Mouse (Mus musculus) megakaryocyte, embryonic 14.5 days (primary cell): Measurements from ENCODE around the gene Rnase11. TPM values are rescaled to one million over a fixed set of nuclear protein-coding genes. Genes with fewer than 3 reads are reported as not detected.
"Not testable (repeated sequence)": the region's sequence is repeated elsewhere in the genome, so short reads cannot be mapped to it uniquely, and the experiment has no call there.

Source experiments
- H3K27me3 ChIP-seq: replicated peaks from 2 replicates; pipeline ENCODE3; 2012; ENCODE audit warnings: inconsistent platforms
- H3K36me3 ChIP-seq: replicated peaks from 2 replicates; pipeline ENCODE3; 2012; ENCODE audit warnings: low read length, inconsistent platforms, mixed read lengths
- H3K4me1 ChIP-seq: 2 replicates; pipeline ENCODE4 v1.6.1; 2012; ENCODE audit warnings: inconsistent platforms
- H3K4me3 ChIP-seq: replicated peaks from 2 replicates; pipeline ENCODE3; 2012; ENCODE audit warnings: moderate library complexity, mild to moderate bottlenecking, inconsistent platforms
- H3K9me3 ChIP-seq: 2 replicates; pipeline ENCODE4 v1.6.1; 2012; ENCODE audit warnings: inconsistent platforms
- FLI1 ChIP-seq: IDR thresholded peaks from 2 replicates; pipeline ENCODE4 v1.6.1; 2012; ENCODE audit warnings: low read length, inconsistent platforms, mixed read lengths
- GATA1 ChIP-seq: IDR thresholded peaks from 3 replicates; pipeline ENCODE4 v1.6.1; 2012; ENCODE audit warnings: mixed read lengths, low read length, inconsistent platforms, borderline replicate concordance
- polyA plus RNA-seq: library from polyadenylated mRNA; stranded (reverse); fragments of >175 nt; gene quantifications from 2 replicates; pipeline ENCODE4 v1.2.3, GENCODE M21; 2012; ENCODE audit warnings: low replicate concordance; ENCODE audit not compliant: insufficient read depth

The Rnase11 gene
- polyA plus RNA-seq: not detected in 2 replicates

GRCm38 (mm10) chr14:51050063-51050462 lies at the start of gene Rnase11:
Rnase11 (minus strand) TSS chr14:51050163.
- Histone ChIP-seq H3K36me3 (no peaks in the 10 kb centered on the region), H3K27me3 (peaks cover 2% of the 10 kb centered on the region), H3K4me1 (peaks cover 12% of the 10 kb centered on the region), H3K4me3 (no peak within 1 kb of the TSS), H3K9me3 (no peaks in the 10 kb centered on the region)
- TF ChIP-seq FLI1: no peak
- no peak for TF ChIP-seq GATA1

- Histone ChIP-seq H3K4me1 (peaks cover 17% of the 10 kb centered on the region), H3K36me3 (no peaks in the 10 kb centered on the region), H3K27me3 (no peaks in the 10 kb centered on the region), H3K4me3 (no peak overlapping the region), H3K9me3 (no peaks in the 10 kb centered on the region)
- TF ChIP-seq FLI1 (no peak), GATA1 (no peak)
Observed at GRCm38 (mm10) chr14:51098921-51099320, 49.0 kb upstream of the Rnase11 start.

- H3K9me3 ChIP-seq, H3K27me3 ChIP-seq, H3K36me3 ChIP-seq, H3K4me3 ChIP-seq: not testable (repeated sequence)
- peaks cover 23% of the 10 kb centered on the region for H3K4me1 ChIP-seq
Observed at GRCm38 (mm10) chr14:51098300-51098699, 48.3 kb upstream of the Rnase11 start.

DNA sequence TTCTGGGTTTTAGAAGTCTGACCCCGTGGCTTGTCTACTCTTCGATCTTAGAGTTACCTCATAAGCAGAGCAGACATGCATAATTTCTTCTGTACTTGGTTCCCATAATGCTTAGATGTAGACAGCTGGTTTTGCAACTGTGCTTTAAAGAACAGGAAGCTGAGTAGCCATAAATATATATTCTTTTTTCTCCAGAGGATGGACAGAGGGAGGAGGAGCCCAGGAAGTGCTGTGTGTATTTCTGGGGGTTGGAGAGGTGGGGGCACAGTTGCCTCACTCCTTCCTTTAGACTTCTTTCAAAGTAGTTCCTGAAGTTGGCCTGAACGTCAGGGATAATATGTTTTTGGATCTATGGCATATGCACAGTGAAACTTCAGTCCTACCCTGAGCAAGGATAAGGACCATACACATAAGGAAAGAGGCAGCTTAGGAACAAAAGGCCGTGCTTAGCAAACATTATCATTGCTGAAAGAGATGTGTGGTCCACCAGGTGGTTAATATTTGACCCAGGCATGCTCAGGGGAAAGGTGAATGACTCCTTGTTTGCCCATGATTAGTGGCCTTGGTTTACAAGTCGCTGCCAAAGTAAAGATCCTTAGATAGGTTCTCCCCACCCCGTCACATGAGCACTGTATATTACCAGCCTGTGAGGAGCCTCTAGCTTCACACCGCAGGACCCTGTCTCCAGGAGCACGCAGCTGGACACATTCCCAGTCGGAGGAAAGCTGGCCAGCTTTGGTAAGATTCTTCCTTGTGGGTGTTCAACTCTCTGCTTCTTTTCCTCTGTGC lies 46.0 kb upstream of the Rnase11 start:
- TF ChIP-seq GATA1 (no peak), FLI1 (no peak)
- no peaks in the 10 kb centered on the region for H3K27me3 ChIP-seq
- no peaks in the 10 kb centered on the region for H3K36me3 ChIP-seq
- H3K9me3 ChIP-seq: no peaks in the 10 kb centered on the region
- peaks cover 34% of the 10 kb centered on the region for H3K4me1 ChIP-seq
- H3K4me3 ChIP-seq: peak overlapping the region; percentile 64

DNA sequence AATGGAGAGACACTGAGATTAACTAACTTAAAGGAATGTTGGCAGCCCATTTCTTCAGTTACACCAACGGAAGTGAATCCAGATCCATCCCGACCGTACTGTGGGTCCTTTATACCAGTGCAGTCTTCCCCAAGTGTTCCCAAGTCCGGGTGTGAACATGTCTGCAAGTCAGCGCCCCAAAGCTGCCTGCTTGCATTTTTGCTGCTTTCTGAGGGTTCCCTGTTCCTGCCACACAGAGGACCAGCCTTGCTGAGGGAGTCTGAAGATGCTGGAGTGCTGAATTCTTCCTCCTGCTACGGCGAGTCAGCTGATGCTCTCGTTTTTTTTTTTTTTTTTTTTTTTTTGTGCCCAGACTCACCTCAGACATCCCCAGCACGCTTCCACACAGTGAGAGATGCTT lies 45.0 kb upstream of the Rnase11 start:
- H3K27me3 ChIP-seq: no peaks in the 10 kb centered on the region
- H3K4me3 ChIP-seq: no peak overlapping the region
- no peaks in the 10 kb centered on the region for H3K36me3 ChIP-seq
- no peak for TF ChIP-seq GATA1
- TF ChIP-seq FLI1: no peak
- H3K9me3 ChIP-seq: no peaks in the 10 kb centered on the region
- peaks cover 40% of the 10 kb centered on the region for H3K4me1 ChIP-seq

DNA sequence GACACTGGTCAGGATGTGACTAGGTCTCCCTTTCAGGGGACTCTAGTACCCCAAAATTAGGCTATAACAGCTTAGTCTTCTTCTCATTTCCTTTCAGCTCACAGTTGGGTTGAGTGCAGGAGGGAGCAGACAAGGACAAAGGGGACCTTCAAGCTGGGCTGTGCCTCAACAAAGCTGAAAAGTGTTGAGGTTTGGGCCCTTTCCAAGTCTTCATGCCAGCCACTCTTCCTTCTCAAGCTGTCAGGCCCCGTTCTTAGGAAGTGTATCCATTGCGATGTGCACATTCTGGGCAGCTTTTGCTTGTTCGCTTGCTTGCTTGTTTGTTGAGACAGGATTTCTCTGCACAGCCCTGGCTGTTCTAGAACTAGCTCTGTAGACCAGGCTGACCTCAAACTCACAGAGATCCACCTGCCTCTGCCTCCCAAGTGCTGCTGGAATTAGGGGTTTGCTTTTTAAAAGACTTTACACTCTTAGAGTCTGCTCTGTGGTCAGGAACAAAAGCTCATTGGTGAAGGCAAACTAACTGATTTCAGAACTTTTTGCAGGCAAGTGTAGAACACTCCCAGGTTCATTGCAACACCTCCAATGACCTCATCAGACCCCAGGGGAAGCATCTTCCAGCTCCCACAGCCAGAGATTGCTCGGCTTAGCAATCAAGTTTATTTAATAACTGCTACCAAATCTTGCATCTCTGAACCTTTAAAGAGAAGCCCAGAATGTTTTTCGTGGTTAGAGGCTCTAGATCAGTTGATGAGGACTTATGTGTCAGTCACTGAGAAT lies 44.3 kb upstream of the Rnase11 start:
- Histone ChIP-seq H3K9me3 (no peaks in the 10 kb centered on the region), H3K36me3 (no peaks in the 10 kb centered on the region), H3K4me3 (no peak overlapping the region), H3K4me1 (peaks cover 40% of the 10 kb centered on the region), H3K27me3 (no peaks in the 10 kb centered on the region)
- no peak for TF ChIP-seq GATA1
- TF ChIP-seq FLI1: no peak

GRCm38 (mm10) chr14:51093496-51093895 lies 43.5 kb upstream of the Rnase11 start:
- Histone ChIP-seq H3K27me3 (no peaks in the 10 kb centered on the region), H3K4me3 (no peak overlapping the region), H3K9me3 (no peaks in the 10 kb centered on the region), H3K4me1 (peaks cover 44% of the 10 kb centered on the region), H3K36me3 (no peaks in the 10 kb centered on the region)
- TF ChIP-seq GATA1: no peak
- no peak for TF ChIP-seq FLI1

DNA sequence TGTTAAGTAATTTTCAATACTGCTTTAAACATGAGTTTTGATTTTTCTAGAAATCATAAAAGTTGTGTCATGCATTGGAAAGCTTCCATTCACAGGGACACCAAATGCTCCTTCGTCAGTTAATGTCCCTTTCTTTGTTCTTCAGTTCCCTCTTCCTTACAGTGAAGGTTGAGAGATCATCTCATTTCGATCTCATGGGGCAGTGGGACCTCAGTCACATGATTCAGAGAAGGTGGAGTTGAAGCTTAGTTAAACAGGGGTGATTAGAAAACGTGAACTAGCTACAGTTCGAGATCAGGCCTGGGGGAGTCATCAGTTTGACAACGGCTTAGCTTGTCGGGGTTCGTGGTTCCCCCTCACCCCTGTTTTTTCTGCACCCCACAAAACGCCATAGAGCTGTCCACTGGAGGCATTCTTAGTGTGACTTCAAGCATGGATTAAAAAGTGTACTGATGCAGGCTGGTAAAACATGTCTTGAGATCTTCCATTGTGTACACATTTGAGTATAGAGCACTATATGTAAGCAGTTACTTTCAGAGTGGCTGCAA lies 42.2 kb upstream of the Rnase11 start:
- no peak for TF ChIP-seq FLI1
- no peak for TF ChIP-seq GATA1
- H3K27me3 ChIP-seq: no peaks in the 10 kb centered on the region
- no peaks in the 10 kb centered on the region for H3K9me3 ChIP-seq
- no peak overlapping the region for H3K4me3 ChIP-seq
- H3K4me1 ChIP-seq: peaks cover 48% of the 10 kb centered on the region
- no peaks in the 10 kb centered on the region for H3K36me3 ChIP-seq

- Histone ChIP-seq H3K9me3 (no peaks in the 10 kb centered on the region), H3K36me3 (no peaks in the 10 kb centered on the region), H3K4me3 (peak within 1 kb of the TSS; percentile 96), H3K27me3 (no peaks in the 10 kb centered on the region), H3K4me1 (peaks cover 46% of the 10 kb centered on the region)
- TF ChIP-seq FLI1 (no peak), GATA1 (no peak)
Observed at GRCm38 (mm10) chr14:51090921-51091900, 41.2 kb upstream of the Rnase11 start, which contains the start of the genes Rnase4 and Ang. Rnase4 (plus strand) TSS chr14:51091077. Ang (plus strand) TSS chr14:51091150.
